Mouse (Mus musculus): ENCODE data around the gene Pex26.

DNA sequence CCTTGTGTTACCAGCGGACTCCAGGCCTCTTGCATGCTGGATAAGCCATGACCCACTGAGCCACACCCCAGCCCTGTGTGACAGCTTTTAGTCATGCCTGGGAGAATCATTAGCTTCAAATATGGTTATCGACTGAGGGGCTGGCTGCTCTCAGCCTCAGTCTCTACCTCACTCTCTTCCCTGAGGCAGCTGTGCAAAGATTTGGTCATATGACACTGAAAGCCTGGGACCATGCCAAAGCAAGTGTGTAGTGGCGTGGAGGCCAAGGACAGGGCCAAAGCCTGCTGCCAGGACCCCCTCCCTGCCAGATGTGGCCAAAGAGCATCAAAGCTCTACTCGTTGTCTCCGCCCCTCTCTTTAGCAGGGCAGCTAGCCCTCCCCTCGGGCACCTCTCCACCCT is 31.7 kb upstream of the Pex26 start:
- TF ChIP-seq CTCF (IDR thresholded peaks at IDR 0.05; ENCODE audit: low read depth, low read length) (no peak), GATA2 (IDR thresholded peaks at IDR 0.05; ENCODE audit: borderline replicate concordance, low read depth, low read length) (no peak)

Measured in G1E (cell line).